Mouse (Mus musculus) heart, adult 18-20 months (tissue): ENCODE measurements around the gene D230025D16Rik. TPM values are rescaled to one million over a fixed set of nuclear protein-coding genes. Genes with fewer than 3 reads are reported as not detected.

Experiments
- DNase-seq, 2 experiments: peaks; one replicate each; pipeline ENCODE4 v3.0.0; 2021 to 2022; ENCODE audit warnings: mixed read lengths in 1 of 2
- total RNA-seq, 2 experiments: library from RNA; stranded (reverse); gene quantifications; 2 replicates each; pipeline ENCODE4 v1.2.3; 2021

The D230025D16Rik gene
- total RNA-seq, 2 experiments from 2014 or later: 18.1 to 19.4 TPM

DNA sequence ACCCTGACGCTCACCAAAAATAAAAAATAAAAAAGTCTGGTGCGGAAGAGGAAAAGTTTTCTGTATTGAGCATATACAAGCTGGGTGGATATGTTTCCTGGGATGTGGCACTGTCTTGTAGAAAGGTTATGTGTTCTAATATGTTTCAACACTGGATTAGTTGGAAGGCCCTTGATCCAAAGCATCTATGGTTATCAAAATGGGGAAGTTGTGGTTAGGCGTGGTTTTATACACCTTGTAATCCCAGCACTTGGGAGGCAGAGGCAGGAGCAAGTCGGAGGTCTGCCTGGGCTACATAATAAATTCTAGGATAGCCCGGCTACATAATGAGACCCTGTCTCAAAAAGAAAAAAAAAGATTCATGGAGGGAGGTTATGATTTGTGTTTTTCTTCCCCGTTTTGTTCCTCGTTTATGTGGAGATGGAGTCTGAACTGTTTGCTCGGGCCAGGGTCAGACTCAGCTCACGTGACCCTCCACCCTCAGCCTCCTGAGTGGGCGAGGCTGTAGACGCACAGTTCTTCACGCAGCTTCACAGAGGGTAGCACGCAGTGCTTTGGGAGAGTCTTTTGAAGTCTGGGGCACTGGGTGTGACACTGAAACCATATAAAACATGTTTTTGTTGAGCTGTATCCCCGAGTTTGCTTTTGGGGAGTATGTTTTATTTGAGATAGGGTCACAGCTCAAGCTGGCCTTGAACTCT is 12.6 kb downstream of the D230025D16Rik start:
- no peak for DNase-seq

DNA sequence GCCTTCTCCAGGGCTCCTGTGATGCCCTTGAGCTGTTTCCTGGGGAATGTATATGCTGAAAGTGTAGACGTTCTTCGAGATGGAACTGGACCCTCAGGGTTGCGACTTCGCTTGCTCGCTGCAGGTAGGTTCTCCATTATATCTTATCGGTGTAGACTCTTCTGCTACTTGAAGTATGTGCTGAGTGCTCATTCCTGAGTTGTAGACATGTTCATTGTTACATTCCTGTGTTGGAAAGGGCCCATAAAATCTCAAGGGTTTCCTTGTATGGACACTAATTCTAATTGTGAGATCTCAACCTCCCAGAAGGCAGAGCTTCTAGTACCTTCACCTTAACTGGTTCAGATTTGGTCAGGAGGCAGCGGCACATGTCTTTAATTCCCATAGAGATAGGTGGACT is 16.1 kb downstream of the D230025D16Rik start:
- DNase-seq: no peak

DNA sequence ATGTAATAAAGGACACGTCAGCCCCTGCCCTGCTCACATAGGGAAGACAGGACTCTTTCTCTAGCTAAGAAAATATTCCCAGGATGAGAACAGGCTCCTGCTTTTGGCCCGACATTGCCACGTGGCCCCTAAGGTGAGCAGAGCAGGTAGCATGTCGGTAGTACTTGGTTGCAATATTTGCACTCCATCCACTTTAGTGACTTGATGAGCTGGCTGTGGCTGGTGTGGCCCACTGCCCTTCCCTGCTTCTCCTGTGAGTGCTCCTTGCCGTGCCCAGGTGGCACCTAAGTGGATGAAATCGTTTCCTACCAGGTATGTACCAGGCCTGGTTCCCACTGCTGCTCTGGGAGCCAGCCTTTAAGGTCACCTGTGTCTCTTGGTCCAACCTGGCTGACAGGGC is 27.0 kb downstream of the D230025D16Rik start:
- DNase-seq: no peak

DNA sequence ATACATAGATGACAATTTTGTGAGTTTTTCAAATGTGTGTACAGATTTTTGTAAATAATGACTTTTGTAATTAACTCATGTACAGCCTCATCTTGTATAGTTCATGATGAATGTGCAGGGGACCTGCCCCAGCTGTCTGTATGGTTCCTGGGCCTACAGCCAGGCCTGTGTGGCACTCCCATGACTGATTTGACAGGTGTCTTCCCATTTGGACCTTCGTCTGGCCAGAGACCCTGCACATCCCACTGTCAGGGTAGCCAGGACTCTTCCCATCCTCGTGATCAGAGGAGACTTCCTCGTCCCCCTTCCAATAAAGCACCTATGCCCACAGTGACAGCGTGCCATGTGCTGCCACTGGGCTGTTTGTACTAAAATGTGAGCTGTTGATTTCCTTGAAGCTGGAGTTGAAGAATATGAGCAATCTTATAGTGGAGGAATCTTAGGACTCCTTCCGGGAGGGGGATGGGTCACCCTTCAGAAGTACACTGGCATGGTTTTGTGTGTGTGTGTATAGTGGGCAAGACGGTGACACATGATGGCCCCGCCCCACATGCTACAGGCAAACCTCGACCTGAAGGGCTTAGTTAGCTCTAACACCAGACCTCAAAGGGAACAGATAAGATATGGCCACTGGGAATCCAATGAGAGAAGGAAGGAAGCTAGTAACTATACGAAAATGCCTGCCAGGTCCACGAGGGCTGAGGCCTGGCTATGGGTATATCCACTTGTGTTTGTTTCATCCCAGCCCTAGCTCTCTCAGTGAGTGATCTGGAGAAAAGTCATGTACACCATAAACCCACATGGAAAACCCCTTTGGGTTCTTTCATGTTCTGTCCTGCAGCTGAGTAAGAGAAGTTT is 28.0 kb downstream of the D230025D16Rik start:
- no peak for DNase-seq

DNA sequence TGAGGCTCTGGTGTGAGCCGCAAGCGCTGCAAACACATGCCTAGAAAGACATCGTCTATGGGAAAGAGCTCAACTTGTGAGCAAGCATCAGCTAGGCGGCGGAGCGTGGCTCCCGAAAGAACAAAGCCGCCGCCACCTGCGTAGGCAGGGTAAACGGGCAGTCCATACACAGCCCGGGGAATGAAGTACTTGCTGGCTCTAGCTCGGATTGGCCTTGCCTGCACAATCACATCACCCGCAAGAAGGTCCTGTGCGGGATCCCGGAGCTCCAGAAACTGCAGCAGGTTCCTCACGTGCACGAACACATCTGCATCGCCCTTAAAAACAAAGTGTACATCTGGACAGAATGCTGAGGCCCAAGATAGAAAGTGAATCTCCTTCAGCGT is 28.8 kb downstream of the D230025D16Rik start:
- DNase-seq: no peak

DNA sequence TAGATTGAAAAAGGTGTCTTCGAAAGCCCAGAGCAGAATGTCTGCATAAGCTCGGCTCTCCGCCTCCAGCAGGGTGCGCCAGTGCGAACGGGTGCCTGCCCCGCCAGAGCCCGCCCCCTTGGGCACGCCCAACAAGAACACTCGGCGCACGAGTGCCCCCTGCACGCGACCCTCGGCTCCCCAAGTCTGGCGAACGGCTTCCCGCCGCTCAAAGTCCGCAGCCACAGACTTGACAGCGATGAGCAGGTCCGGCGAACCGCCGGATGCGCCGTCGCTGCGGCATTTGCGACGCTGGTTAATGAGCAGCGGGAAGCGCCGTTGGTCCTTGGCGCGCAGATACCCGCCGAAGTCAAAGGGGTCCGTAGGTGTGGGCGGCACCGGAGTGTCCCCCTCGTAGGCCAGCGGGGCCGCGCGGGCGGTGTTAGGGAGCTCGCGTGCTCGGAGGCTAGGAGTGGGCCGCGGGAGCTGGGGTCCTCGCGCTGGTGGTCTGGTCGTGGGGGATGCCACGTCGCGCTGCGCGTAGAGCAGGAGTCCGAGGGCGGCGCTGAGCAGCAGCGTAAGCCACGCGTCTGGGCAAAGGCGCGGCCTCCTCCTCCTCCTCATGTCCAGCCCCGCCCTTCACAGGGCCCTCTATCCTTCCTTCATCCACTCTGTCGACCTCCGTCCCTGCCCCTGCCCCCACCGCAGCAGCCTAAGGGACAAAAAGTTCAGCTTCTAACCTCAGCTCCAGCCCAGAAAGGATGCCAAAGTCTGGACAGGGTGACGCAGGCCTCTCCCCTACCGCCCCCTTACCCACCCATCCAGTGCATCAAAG is 29.4 kb downstream of the D230025D16Rik start:
- peak; percentile 91 to 94 for DNase-seq

DNA sequence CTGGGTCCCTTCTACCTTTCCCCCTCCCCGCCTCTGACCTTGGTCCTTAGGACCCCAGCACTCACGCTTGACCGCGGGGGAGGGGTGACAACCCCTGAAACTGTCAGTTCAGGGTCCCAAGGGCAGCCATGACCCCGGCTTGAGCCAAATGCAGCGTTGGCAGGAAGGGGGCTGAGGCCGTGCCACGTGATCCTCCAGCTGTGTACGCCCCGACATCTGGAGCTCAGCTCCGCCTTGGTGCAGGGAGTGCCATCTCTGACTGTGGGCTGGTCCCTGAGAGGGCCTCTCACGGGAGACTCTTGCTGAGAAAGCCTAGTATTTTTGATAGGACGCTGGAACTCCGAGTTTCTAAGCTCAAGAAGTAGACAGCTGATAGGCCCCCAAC is 30.0 kb downstream of the D230025D16Rik start, which contains the start of gene B3gnt9:
B3gnt9 (minus strand) TSS at position 188 of the 385 bp plus-strand sequence.
- DNase-seq: peak in 1 of 2 experiments; percentile 89

DNA sequence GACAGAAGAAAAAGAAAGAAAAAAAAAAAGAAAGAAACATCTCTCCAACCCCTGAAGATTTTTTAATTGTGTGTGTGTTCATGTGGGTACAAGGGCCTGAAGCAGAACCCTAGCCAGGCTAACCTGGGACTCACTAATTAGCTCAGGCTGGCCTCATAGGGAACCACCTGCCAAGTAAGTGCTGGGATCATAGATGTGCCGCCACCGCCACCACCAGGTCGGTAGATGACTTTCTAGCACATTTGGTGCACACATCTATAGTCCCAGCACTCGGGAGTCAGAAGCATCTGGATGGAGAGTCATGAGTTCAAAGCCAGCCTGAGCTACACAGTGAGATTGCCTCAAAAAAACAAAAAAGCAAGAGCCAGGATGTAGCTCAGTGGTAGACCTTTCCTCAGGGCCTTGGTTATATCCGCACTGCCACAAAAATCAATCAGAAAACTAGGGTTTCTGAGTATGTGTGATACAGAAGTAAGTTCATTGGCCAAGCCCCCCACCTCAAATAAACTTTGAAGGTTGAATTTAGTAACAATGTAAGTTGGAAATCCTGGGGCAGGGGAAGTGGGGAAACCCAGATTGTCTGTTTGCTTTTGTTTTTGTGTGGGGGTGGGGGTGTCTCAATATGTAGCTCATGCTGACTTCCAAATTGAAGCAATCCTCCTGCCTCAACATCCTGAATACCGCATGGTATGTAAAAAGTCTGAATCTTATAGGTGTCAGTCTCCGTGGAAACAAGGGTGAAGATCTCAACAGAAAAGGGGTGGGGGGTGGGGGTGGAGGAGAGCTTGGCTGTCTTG is 32.6 kb downstream of the D230025D16Rik start:
- DNase-seq: no peak

DNA sequence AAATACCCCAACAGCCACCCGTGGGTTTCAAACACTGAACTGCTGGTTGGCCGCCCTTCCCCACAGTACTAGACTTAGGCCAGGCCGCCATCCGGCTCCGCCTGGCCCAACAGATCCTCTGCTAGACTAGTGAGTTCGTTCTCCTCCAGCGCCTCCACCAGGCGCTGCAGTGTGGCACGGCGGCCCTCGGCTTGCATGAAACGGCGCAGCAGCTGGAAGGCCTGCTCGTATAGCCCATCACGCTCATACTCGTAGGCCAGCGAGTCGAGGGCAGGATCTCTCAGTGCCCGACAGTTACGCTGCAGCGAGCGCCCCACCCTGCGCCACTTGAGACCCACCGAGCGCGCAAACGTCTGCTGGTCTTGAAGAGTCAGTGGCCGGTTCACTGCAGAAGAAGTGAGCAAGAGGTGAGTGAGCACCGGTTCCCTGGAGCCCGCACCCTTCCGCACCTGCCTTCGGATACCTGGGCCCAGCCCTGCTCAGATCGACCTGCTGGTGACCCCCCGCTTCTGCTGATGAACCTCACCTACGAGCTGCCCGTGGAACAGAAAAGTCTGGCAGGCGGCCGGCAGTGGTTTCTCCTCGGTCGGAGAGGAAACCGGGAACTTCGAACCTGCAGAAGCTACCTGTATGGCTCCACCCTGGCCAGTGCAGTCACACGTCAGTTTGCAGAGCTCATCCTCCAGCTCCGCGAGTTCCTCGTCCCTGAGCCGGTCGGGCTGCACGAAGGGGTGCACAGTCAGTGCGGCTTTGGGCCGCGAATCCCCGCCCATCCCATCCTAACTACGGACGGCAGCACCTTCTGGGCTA is 34.2 kb downstream of the D230025D16Rik start:
- DNase-seq: no peak

DNA sequence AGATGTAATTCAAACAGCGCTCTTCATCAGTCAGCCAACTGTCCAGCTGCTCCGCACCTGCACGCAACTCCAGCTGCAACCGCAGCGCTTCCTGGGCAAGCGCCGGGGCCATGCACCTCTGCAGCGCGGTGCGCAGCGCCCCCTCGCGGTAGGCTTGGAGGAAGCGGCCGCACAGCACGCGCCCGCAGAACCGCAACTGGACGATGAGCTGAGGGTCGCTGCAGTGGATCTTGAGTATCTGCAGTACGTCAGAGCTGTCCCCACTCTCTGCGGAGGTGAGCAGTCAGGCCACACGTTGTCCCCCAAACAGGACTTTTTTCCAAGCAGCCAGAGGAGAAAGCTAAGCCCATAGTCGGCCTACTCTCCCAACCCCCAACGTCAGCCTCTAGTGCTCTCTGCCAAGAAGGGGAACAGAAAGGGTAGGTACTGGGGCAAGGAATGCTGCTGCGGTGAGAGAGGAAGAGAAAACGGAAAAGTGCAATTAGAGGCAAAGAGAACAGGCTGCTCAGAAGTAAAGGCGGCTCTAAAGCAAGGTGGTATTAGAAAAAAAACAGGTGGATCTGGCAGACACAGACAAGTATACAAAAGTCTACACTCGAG is 34.9 kb downstream of the D230025D16Rik start:
- peak; percentile 58 to 82 for DNase-seq

DNA sequence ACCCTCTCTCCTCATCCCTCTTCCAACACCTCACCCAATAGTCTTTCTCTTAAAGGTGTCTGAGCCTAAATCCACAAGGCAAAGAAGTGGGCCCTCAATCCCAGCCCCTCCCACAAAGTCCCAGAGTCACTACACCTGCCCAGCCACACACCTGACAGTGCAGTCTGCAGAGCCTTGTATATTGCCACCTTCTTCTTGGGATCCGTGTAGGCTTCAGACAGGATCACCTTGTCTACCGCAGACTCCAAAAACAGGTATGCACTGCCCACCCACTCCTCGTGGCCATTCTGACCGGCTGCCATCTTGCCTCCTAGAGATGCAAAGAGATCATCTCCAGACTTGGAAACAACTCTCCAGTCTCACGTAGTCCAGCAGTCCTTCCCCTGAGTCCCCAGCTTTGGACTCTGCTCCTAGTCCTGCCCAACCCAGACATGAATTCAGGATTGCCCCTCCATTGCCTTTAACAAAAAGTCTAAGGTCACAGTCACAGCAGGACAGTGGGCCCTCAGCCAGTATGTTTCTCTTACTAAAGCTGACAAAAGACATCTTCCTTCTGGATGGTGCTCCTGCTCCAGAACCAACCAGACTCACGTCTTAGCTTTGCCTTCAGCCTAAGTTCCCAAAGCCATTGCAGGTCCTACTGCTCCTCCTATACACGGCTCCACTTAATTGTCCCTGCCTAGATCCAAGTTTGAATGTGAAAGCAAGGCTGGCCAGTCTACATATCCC is 35.6 kb downstream of the D230025D16Rik start:
- DNase-seq: no peak

DNA sequence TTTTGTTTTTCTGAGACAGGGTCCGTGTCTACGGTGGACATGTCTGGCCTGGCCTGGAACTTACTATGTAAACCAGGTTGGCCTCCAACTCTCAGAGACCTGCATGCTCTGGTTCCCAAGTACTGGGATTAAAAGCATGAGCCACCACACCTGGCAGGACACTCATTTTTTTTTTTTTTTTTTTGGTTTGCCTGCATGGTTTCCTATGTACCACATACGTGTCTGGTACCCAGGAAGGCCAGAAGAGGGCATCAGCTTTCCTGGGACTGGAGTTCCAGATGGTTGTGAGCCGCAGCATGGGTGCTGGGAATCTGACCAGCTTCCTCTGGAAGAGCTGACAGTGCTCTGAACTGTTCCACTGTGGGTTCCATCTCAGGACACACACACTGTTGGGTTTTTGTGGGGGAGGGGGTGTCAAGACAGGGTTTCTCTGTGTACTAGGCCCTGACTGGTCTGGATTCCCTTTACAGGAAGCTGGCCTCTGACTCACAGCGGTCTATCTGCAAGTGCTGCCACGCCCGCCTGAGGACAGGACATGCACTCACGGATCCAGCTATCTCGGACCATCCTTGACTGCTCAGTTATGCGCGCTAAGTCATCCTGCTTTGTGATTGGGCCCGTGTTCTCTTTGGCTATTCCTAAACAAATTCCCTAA is 36.5 kb downstream of the D230025D16Rik start:
- DNase-seq: no peak

DNA sequence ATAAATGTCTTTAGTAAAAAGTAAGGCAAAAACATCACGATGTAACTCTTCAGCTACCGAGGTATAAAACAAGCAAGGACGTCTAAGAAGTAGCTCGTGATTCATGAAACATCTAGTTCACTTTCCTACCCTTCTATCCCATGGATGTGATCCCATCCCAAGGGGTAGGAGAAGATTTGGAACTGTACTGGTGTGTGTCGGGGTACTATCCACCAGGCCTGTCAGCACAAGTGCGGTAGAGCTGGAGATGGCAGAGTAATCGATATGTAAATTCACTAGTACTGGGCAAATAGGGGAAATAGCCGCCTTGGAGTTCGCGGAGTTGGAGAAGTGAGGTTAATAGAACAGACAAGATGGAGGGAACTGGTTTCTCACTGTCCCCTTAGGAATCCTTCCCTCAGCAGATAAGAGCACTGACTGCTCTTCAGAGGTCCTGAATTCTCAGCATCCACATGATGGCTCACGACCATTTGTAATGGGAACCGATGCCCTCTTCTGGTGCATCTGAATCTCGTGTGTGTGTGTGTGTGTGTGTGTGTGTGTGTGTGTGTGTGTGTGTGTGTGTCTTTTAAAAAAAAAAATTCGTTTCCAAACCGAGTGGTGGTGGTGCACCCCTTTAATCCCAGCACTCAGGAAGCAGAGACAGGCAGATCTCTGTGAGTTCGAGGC is 38.4 kb downstream of the D230025D16Rik start:
- DNase-seq: no peak

DNA sequence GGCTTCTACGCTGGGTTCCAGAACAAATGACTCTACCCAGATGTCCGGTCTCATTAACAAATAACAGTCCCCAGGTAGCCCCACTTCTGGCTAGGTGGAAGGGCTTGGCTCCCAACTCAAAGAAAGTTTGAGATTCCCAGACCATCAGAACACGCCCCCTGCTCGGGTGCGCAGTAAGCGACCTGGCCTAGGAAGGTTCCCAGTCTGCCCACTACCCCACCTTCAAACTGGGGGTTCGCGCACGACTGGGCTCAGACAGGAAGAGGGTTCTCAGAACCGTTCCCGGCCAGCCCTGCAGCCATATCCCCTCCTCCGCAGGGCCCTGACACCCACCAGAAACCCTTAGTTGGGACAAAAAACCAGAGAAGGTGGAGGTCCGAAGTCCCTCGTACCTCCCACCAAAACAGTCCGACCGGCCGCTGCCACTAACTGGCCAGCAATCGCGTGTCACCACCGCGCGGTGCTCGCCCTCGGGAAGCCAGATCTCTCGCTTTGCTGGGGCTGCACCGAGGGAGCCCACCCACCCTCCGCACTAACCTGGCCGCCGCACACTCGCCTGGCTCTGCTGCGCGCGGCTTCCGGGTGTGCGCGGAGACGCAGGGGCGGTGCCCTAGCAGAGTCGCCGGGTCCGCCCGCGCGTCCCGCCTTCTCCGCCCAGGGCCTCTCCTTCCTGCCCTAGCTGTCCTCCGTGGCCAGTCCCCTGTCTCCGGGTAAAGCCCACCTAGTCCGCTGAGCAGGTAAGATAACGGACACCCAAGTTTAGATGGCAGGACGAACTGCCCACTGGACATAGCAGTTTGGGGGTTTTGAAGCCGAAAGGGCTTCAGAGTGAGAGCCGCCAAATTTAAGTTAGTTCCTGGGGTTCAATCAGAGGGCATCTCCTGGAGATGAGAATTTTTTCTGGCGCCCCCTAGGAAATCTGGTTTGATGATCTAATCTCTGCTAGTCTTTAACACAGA is 39.4 kb downstream of the D230025D16Rik start, which contains the start of the genes Tradd and Fbxl8:
Tradd (minus strand) TSS at position 586 of the 959 bp plus-strand sequence.
Fbxl8 (plus strand) TSS at position 625 of the 959 bp plus-strand sequence.
- DNase-seq: peak; percentile 85 to 89

DNA sequence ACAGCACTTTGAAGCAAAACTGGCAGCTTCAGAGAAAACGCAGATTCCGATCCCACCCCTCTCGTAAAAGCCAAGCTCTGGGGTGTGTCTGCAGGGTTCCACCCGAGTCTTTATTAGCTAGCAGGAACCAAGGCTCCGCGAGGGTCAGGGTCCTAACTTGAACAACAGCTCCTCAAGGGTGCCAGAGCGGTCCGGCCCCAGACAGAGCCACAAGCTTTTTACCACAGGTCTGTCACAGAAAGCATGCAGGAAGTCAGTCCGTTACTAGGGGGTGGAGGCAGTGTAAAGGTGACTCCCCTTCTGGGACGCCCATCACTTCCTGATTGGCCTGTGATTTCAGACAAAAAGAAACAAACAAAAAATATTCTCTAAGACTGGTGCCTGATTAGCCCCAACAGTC is 40.2 kb downstream of the D230025D16Rik start:
- peak in 1 of 2 experiments; percentile 48 for DNase-seq

DNA sequence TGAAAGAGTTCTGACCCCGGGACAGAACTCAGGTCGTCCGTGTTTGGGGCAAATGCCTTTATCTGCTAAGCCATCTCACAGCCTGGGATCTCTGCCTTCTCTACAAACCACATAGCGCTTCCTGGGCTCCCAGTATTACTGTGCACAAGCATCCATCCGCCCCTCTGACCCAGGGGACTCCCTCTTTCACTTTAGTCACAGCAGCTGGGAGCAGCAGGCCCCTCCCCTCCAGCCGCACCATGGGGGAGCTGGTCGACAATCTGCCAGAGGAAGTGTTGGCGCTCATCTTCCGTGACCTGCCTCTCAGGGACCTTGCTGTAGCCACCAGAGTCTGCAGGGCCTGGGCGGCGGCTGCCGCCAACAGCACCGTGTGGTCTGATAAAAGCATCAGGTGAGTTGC is 41.8 kb downstream of the D230025D16Rik start:
- no peak for DNase-seq
